Mouse (Mus musculus) gastrocnemius, postnatal 14 days (tissue): ENCODE measurements around the gene Rbms2. TPM values are rescaled to one million over a fixed set of nuclear protein-coding genes. Genes with fewer than 3 reads are reported as not detected.
A peak's percentile ranks its signal among the peaks of the same experiment; 100 is the strongest.
"Not testable (repeated sequence)": the region's sequence is repeated elsewhere in the genome, so short reads cannot be mapped to it uniquely, and the experiment has no call there.

ENCODE experiments used
- DNase-seq: peaks from one replicate; pipeline ENCODE4 v3.0.0; 2021; ENCODE audit warnings: mixed read lengths
- intact Hi-C: fragments of 180-260 bp; cut with DNase I; formaldehyde crosslinking; loops from one replicate; pipeline ENCODE4 v1.15.1; 2025; ENCODE audit warnings: low total_unique reads
- total RNA-seq, 2 experiments: library from RNA; stranded (reverse); gene quantifications; 2 replicates each; pipeline ENCODE4 v1.2.3; 2021

Gene Rbms2
- total RNA-seq, 2 experiments from 2014 or later, result 55.2 to 57.9 TPM

GRCm38 (mm10) chr10:128096313-128096692 is 83.8 kb downstream of the Rbms2 start:
- DNase-seq, result no peak
- intact Hi-C loops, result loop anchor here (10.0 kb wide), 1 partner anchor 48 kb away; no protein-coding TSS in a partner anchor

- DNase-seq, result no peak
- intact Hi-C loops, result loop anchor here (10.0 kb wide), 1 partner anchor 50 kb away; no protein-coding TSS in a partner anchor
Measured at GRCm38 (mm10) chr10:128095003-128095636, 85.0 kb downstream of the Rbms2 start.

- peak; percentile 82 for DNase-seq
- intact Hi-C loops, result loop anchor here (5.0 to 10.0 kb wide), 2 partner anchors 50 to 93 kb away; no protein-coding TSS in a partner anchor
Measured at GRCm38 (mm10) chr10:128094340-128094968, 85.6 kb downstream of the Rbms2 start.

GRCm38 (mm10) chr10:128093496-128094294 is 86.4 kb downstream of the Rbms2 start:
- no peak for DNase-seq

GRCm38 (mm10) chr10:128092506-128093495 is 87.3 kb downstream of the Rbms2 start:
- intact Hi-C loops, result loop anchor here (5.0 to 10.0 kb wide), 2 partner anchors 52 to 94 kb away; no protein-coding TSS in a partner anchor
- peak; percentile 87 for DNase-seq

More at GRCm38 (mm10) chr10:128093496-128094294, 86.4 kb downstream of the Rbms2 start:
- intact Hi-C loops, result loop anchor here (5.0 to 10.0 kb wide), 2 partner anchors 51 to 94 kb away; no protein-coding TSS in a partner anchor

- intact Hi-C loops, result loop anchor here (5.0 to 10.0 kb wide), 2 partner anchors 53 to 95 kb away; no protein-coding TSS in a partner anchor
- DNase-seq, result peak; percentile 58
Measured at GRCm38 (mm10) chr10:128091564-128092505, 88.3 kb downstream of the Rbms2 start, which contains the start of gene Baz2a. TSS of gene Baz2a (plus strand) at chr10:128091577.

GRCm38 (mm10) chr10:128090651-128091563 is 89.2 kb downstream of the Rbms2 start:
- intact Hi-C loops, result loop anchor here (5.0 to 10.0 kb wide), 2 partner anchors 54 to 96 kb away; no protein-coding TSS in a partner anchor
- peak; percentile 88 for DNase-seq

- DNase-seq, result no peak
- intact Hi-C loops, result loop anchor here (5.0 to 10.0 kb wide), 2 partner anchors 55 to 97 kb away; no protein-coding TSS in a partner anchor
Measured at GRCm38 (mm10) chr10:128089842-128090241, 90.3 kb downstream of the Rbms2 start.

GRCm38 (mm10) chr10:128088181-128088580 is 91.9 kb downstream of the Rbms2 start:
- intact Hi-C loops, result no loop called here
- no peak for DNase-seq

GRCm38 (mm10) chr10:128087216-128087615 is 92.9 kb downstream of the Rbms2 start:
- intact Hi-C loops, DNase-seq: not testable (repeated sequence)

- intact Hi-C loops, result no loop called here
- DNase-seq, result no peak
Measured at GRCm38 (mm10) chr10:128086391-128086790, 93.7 kb downstream of the Rbms2 start.

GRCm38 (mm10) chr10:128084160-128084559 is 95.9 kb downstream of the Rbms2 start:
- intact Hi-C loops, result no loop called here
- DNase-seq, result no peak

- intact Hi-C loops, result no loop called here
- DNase-seq, result no peak
Measured at GRCm38 (mm10) chr10:128083688-128084087, 96.4 kb downstream of the Rbms2 start.

- DNase-seq, result peak; percentile 95
- intact Hi-C loops, result no loop called here
Measured at GRCm38 (mm10) chr10:128082880-128083421, 97.1 kb downstream of the Rbms2 start, which contains the start of gene Atp5b. TSS of gene Atp5b (plus strand) at chr10:128083273.

- intact Hi-C loops, result no loop called here
- DNase-seq, result no peak
Measured at GRCm38 (mm10) chr10:128082477-128082808, 97.7 kb downstream of the Rbms2 start.

- DNase-seq, result no peak
- intact Hi-C loops, result no loop called here
Measured at GRCm38 (mm10) chr10:128081807-128082476, 98.2 kb downstream of the Rbms2 start.
